Mouse (Mus musculus) bone marrow macrophage, adult 2 months (primary cell): ENCODE data around the gene Ddit4. TPM values are rescaled to one million over a fixed set of nuclear protein-coding genes. Genes with fewer than 3 reads are reported as not detected.

Experiments
- H3K27ac ChIP-seq: 2 replicates; pipeline ENCODE4 v1.5.1; 2012; ENCODE audit warnings: low read depth, low read length; ENCODE audit not compliant: insufficient read depth
- H3K4me1 ChIP-seq: 2 replicates; pipeline ENCODE4 v1.6.1; 2012; ENCODE audit warnings: low read length; ENCODE audit not compliant: control insufficient read depth, insufficient read depth
- H3K4me3 ChIP-seq: 2 replicates; pipeline ENCODE4 v1.5.1; 2012; ENCODE audit warnings: mild to moderate bottlenecking, low read length, moderate library complexity; ENCODE audit not compliant: insufficient read depth
- CTCF ChIP-seq: IDR thresholded peaks from 2 replicates; pipeline ENCODE4 v1.5.1; 2012; ENCODE audit warnings: low read depth, mild to moderate bottlenecking, low read length, moderate library complexity
- POLR2A ChIP-seq: IDR thresholded peaks from 2 replicates; pipeline ENCODE4 v1.6.1; 2012; ENCODE audit warnings: mild to moderate bottlenecking, low read depth, low read length, borderline replicate concordance
- polyA plus RNA-seq: library from polyadenylated mRNA; stranded (reverse); fragments of >200 nt; gene quantifications from 2 replicates; pipeline ENCODE4 v1.2.4, GENCODE M21; 2012; ENCODE audit not compliant: missing spikeins, insufficient read depth, insufficient read length

Gene Ddit4
- polyA plus RNA-seq, 1 experiment, result 3.4 TPM

GRCm38 (mm10) chr10:59950716-59951191 is 880 bp downstream of the Ddit4 start:
- Histone ChIP-seq H3K4me1 (peaks cover 27% of the 10 kb centered on the region), H3K4me3 (peak overlapping the region; percentile 75)

DNA sequence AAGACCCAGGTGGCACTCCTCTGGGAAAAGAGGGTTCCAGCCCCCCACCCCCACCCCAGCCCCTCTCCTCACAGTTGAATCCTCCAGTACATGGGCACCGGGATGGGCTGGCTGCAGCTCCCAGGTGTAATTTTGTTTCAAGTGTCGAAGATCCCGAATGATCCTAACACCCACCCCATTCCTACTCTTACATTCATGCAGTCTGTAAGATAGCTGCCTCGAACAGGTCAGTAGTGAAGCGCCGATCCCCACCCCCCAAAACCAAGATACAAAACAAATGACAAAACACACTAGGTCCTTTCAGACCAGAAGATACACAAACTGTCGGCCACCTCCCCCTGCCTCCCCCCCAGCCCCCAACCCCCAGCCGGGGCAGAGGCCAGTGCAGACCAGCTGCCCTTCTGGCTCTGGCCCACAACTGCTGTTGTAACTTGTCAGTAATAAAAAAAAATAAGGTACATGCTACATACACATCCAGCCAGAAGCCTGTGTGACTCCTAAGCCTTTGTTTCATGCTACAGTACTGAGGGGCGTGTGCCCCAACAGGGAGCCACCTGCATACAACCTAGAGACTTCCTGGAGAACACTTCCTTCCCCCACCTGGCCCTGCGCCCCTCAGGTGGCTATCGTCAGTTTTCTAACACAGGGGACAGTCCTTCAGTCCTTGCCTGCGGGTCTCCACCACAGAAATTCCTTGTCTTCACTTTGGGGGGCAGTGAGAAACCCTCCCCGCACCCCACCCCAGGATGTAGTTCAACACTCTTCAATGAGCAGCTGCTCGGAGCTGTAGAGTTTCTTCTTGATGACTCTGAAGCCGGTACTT is 1.6 kb downstream of the Ddit4 start:
- TF ChIP-seq POLR2A, result no peak
- no peak for TF ChIP-seq CTCF
- H3K4me3 ChIP-seq, result peak overlapping the region; percentile 75
- H3K4me1 ChIP-seq, result peaks cover 27% of the 10 kb centered on the region
- no peak overlapping the region for H3K27ac ChIP-seq

More at GRCm38 (mm10) chr10:59950716-59951191, 880 bp downstream of the Ddit4 start:
- TF ChIP-seq POLR2A (no peak), CTCF (no peak)
- H3K27ac ChIP-seq, result 0 out of 2 replicates have a peak overlapping the region, but pooled peaks have one; percentile 87

DNA sequence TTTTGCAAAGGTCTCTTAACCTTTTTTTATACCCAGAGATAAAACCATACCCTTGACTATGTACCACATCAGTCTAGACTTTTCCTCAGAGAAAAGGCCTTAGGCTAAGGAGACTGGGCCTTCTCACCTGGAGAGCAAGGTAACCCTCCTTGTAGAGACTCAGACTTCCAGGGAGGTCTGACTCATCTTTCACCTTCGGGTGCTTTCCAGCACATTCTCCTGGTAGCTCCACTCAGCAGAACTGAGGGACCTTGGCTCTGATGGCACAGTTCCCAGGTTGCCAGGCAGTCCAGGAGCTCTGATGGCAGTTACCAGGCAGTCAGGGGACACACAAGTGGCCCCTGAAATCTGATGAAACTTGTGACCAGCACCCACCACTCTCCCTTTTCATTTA is 2.4 kb downstream of the Ddit4 start:
- TF ChIP-seq POLR2A (no peak), CTCF (no peak)
- Histone ChIP-seq H3K4me3 (no peak overlapping the region), H3K4me1 (peaks cover 27% of the 10 kb centered on the region), H3K27ac (no peak overlapping the region)

DNA sequence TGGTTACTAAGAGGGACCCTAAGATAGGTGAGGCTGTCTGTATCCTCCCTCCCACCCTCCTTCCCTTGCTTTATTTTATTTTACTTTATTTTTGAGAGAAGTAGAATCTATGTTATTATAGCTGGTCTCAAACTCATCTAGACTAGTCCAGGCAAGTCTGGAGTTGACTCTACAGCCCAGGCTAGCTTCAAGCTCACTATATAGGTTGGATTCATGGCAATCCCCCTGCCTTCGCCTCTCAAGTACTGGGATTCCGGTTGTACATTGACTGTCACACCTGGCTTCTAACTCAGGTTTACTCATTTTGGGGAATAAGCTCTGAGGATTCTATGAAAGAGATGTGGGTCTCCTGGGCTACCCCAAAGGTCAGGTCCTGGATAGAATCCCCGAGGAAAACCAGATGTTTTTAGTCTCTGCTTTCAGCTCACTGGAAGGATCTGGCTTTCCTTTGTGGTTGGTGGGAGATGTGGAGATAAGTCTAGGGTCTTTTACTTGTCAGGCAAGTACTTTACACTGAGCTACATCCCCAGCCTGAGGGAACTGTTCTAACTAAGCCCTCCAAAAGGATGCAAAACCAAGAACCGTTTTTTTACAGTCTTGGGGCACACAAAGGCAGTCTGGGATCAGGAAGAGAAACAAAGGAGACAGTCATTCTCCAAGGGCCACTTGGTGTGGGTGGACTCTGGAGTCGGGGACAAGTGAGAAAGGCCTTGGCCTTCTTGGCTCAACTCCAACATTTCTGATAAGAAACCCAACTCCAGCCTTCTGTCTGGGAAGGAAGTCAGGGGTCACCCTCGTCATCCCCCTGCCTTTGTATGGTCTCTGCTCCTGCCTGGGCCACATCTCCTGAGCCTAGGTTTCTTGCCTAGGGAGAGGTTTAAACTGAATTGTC is 3.0 kb downstream of the Ddit4 start:
- H3K4me1 ChIP-seq, result peaks cover 25% of the 10 kb centered on the region
- TF ChIP-seq CTCF, result no peak
- TF ChIP-seq POLR2A, result no peak
- no peak overlapping the region for H3K4me3 ChIP-seq
- no peak overlapping the region for H3K27ac ChIP-seq

GRCm38 (mm10) chr10:59947296-59948073 is 4.1 kb downstream of the Ddit4 start:
- no peak overlapping the region; the same call in 1 of the 2 replicates for H3K27ac ChIP-seq

GRCm38 (mm10) chr10:59946362-59946761 is 5.3 kb downstream of the Ddit4 start:
- no peak overlapping the region for H3K27ac ChIP-seq
- TF ChIP-seq CTCF (no peak), POLR2A (no peak)
- H3K4me3 ChIP-seq, result no peak overlapping the region

More at GRCm38 (mm10) chr10:59947296-59948073, 4.1 kb downstream of the Ddit4 start:
- no peak for TF ChIP-seq POLR2A
- no peak overlapping the region for H3K4me3 ChIP-seq
- peaks cover 30% of the 10 kb centered on the region for H3K4me1 ChIP-seq

GRCm38 (mm10) chr10:59945416-59945815 is 6.2 kb downstream of the Ddit4 start:
- TF ChIP-seq POLR2A (no peak), CTCF (no peak)
- H3K4me1 ChIP-seq, result peaks cover 30% of the 10 kb centered on the region
- H3K4me3 ChIP-seq, result no peak overlapping the region

More at GRCm38 (mm10) chr10:59946362-59946761, 5.3 kb downstream of the Ddit4 start:
- peaks cover 30% of the 10 kb centered on the region for H3K4me1 ChIP-seq

DNA sequence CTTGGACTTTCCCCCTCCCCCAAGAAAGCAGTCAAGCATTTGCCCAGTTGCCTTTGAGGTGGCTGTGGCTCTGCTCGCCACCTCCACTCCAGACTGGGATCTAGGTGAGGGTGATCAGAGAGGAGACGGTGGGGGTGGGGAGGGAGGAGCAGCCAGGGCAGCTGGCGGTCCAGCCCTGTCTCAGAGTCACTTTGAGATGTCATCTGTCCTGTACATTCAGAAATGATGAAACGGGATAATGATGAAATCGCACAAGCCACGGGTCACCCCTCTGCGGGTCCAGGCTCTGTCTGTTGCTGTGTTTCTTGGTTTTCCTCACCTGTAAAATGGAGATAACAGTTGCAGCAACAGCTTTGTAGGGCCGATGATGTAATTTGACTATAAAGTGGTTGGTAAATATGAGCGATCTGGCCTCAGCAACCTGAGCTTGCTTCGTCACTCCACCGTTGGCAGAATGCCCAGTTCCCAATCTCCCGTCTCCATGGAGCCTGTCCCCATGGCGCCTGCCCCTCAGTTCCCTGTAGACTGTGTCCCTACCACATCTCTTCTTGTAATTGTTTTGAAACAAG is 8.1 kb downstream of the Ddit4 start:
- H3K4me1 ChIP-seq, result peaks cover 22% of the 10 kb centered on the region
- H3K27ac ChIP-seq, result no peak overlapping the region
- TF ChIP-seq POLR2A (no peak), CTCF (no peak)
- H3K4me3 ChIP-seq, result no peak overlapping the region

More at GRCm38 (mm10) chr10:59945416-59945815, 6.2 kb downstream of the Ddit4 start:
- H3K27ac ChIP-seq, result no peak overlapping the region
